In genomic region chr13:43231965-43232860, GRCm38 (mm10) we compare ENCODE assay signal across 8 mouse cellular contexts.
A peak's percentile ranks its signal among the peaks of the same experiment; 100 is the strongest.
DNase-seq lines count a peak whose midpoint lies in the region; ATAC-seq and TF ChIP-seq lines count a peak whose summit lies in the region.

No protein-coding gene starts in this region.

- H3K4me2 ChIP-seq in kidney, postnatal 0 days (ENCODE audit: low read length) = no peak overlapping the region

- peak; percentile 19; the same call in 1 of the 2 replicates for ATAC-seq in cerebellum, adult (ENCODE audit: insufficient number of reproducible peaks, low FRiP score, low TSS enrichment)
- ATAC-seq in kidney, postnatal 0 days (replicated peaks; ENCODE audit: low FRiP score, low read depth) = peak; percentile 25; the same call in 1 of the 2 replicates

- H3K27ac ChIP-seq in cerebellum, adult 2 months (ENCODE audit: insufficient read depth, low read length) = peak overlapping the region; percentile 80
- H3K27ac ChIP-seq in heart, embryonic 10.5 days = peak overlapping the region; percentile 87
- H3K27ac ChIP-seq in kidney, postnatal 0 days = peak overlapping the region; percentile 72

- no peaks in the 10 kb centered on the region for H3K36me3 ChIP-seq in heart, embryonic 10.5 days
- H3K36me3 ChIP-seq in kidney, postnatal 0 days (ENCODE audit: insufficient read depth, low read length) = no peaks in the 10 kb centered on the region

- no peaks in the 10 kb centered on the region for H3K9me3 ChIP-seq in heart, embryonic 10.5 days
- H3K9me3 ChIP-seq in kidney, postnatal 0 days (replicated peaks; ENCODE audit: low read length) = no peaks in the 10 kb centered on the region

- no peak for TF ChIP-seq CTCF in cerebellum, adult 2 months (IDR thresholded peaks at IDR 0.05; ENCODE audit: borderline replicate concordance, insufficient read depth, low read depth, low read length)
- TF ChIP-seq CTCF in kidney, postnatal 0 days (IDR thresholded peaks at IDR 0.05; ENCODE audit: low read depth) = no peak

- H3K4me3 ChIP-seq in cerebellum, adult 2 months (replicated peaks; ENCODE audit: insufficient read depth, low read depth, low read length) = no peak overlapping the region
- H3K4me3 ChIP-seq in heart, embryonic 10.5 days = no peak overlapping the region
- H3K4me3 ChIP-seq in kidney, postnatal 0 days (replicated peaks; ENCODE audit: low read depth, low read length) = no peak overlapping the region

- H3K9ac ChIP-seq in kidney, postnatal 0 days (ENCODE audit: low read depth, low read length) = no peak overlapping the region

- no peak for DNase-seq in cerebellum, adult 11 months
- peak; percentile 66 to 82 for DNase-seq in cerebellum, adult 2 months
- peak; percentile 89 for DNase-seq in heart, embryonic 10.5 days (ENCODE audit: low spot score)
- peak; percentile 91 for DNase-seq in kidney, postnatal 0 days (ENCODE audit: low spot score)
- peak; percentile 93 for DNase-seq in lung, postnatal 25 days (ENCODE audit: low spot score)
- DNase-seq in yolk sac, embryonic 10.5 days (ENCODE audit: low spot score) = peak; percentile 55
- DNase-seq in right cerebral cortex, adult 18-20 months = no peak

- no peaks in the 10 kb centered on the region for H3K27me3 ChIP-seq in cerebellum, adult 2 months (ENCODE audit: control insufficient read depth, insufficient read depth, low read length)
- no peaks in the 10 kb centered on the region for H3K27me3 ChIP-seq in heart, embryonic 10.5 days (ENCODE audit: insufficient read depth, poor library complexity, severe bottlenecking)
- no peaks in the 10 kb centered on the region for H3K27me3 ChIP-seq in kidney, postnatal 0 days (ENCODE audit: insufficient read depth, low read length)

- peaks cover 52% of the 10 kb centered on the region for H3K4me1 ChIP-seq in cerebellum, adult 2 months (ENCODE audit: control insufficient read depth, insufficient read depth, low read length)
- H3K4me1 ChIP-seq in heart, embryonic 10.5 days = peaks cover 96% of the 10 kb centered on the region
- H3K4me1 ChIP-seq in kidney, postnatal 0 days (replicated peaks; ENCODE audit: insufficient read depth, low read length) = peaks cover 20% of the 10 kb centered on the region

- WGBS in cerebellum, adult 2 months = 33% methylated on average over 13 of the region's 13 CpGs
- 22% methylated on average over 13 of the region's 13 CpGs for WGBS in heart, embryonic 10.5 days
- WGBS in kidney, postnatal 0 days = 17% methylated on average over 13 of the region's 13 CpGs

- no peak for TF ChIP-seq POLR2A in cerebellum, adult 2 months (IDR thresholded peaks at IDR 0.05; ENCODE audit: borderline replicate concordance, insufficient read depth, low read length)

Comparison
In these comparisons a context has a peak if more than half of its experiments do, and no peak if none do; other contexts are left out.
1. DNase-seq: peak in cerebellum, adult 2 months (2 of 2), heart, embryonic 10.5 days (single experiment), kidney, postnatal 0 days (single experiment), lung, postnatal 25 days (single experiment) and yolk sac, embryonic 10.5 days (single experiment); none in cerebellum, adult 11 months (single experiment) and right cerebral cortex, adult 18-20 months (single experiment).
2. Peak in every context shown above with its lines, with median percentiles within 50 percentile points of each other: H3K27ac ChIP-seq.